Mouse (Mus musculus): Measurements from ENCODE around the gene Nfkbib. TPM values are rescaled to one million over a fixed set of nuclear protein-coding genes. Genes with fewer than 3 reads are reported as not detected.
A peak's percentile ranks its signal among the peaks of the same experiment; 100 is the strongest.

The Nfkbib gene
- total RNA-seq, 1 experiment from 2014 or later: 23.5 TPM

DNA sequence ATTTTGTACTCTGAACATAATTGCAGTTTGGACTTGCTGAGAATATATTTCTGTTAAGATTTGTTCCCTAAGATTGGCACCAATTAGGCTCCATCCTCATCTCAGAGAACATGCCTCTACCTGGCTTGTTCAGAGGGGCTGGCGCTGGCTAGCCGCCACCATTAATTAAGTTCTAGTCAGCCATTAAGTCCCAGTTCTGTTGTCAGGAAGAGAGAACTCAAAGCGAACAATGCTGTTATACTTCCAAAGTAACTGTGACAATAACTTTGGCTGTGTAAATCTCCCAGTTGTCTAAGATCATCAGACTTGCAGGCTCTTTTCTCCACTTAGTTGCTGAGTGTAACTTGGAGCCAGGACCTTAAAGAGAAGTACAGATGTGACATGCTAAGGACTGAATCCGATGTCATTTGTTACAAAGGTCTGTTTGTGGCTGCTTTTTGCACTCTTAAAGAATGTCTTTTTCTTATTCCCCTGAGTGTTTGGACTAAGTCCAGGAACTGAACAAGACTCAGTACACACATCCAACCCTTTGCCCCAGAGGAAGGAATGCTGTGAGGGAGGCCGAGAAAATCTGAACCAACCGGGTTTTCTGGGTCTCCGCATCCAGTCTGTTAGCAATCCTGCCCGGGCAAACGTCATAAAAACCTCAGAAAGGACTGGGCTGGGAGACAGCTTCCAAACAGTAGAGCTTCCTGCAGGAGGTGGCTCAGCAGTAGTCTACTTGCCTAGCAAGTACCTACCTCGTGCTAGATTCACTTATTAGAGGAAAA is 34.8 kb upstream of the Nfkbib start:
- no peak for ATAC-seq (ENCODE audit: extremely low read depth, insufficient number of reproducible peaks, low FRiP score, poor library complexity, severe bottlenecking)

DNA sequence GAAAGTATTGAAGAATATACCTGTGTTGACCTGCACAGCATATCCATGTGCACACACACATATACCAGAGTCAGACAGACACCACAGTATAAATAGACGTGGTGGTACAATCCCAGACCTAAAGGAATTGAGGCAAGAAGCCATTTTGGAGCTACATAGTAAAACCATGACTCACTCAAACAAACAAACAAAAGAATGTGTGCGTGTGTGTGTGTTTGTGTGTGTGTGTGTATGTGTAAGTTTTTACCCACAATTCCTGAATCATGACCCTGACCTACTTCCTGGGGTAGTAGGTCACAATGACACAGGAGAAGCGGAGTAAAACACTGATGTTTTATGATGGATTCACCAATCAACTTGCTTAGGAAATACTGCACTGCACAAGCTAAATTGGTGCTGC is 34.1 kb upstream of the Nfkbib start:
- no peak for ATAC-seq (ENCODE audit: extremely low read depth, insufficient number of reproducible peaks, low FRiP score, poor library complexity, severe bottlenecking)

DNA sequence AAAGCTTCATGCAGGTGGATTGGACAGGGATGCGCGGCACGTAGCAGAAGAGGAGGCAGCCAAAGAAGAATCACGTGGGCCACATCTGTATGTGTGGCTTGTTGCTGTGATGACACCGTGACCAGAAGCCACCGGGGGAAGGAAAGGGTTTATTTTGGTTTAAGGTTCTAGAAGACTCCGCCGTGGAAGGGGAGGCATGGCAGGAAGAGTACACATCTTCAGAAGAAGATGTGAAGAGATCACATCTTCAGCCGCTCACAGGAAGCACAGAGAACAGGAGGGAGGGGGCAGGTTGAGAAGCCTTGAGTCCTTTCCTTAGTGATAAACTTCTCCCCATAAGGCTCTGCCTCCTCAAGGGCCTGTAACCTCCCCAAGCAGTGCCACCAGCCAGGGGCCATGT is 32.7 kb upstream of the Nfkbib start:
- no peak for ATAC-seq (ENCODE audit: extremely low read depth, insufficient number of reproducible peaks, low FRiP score, poor library complexity, severe bottlenecking)

DNA sequence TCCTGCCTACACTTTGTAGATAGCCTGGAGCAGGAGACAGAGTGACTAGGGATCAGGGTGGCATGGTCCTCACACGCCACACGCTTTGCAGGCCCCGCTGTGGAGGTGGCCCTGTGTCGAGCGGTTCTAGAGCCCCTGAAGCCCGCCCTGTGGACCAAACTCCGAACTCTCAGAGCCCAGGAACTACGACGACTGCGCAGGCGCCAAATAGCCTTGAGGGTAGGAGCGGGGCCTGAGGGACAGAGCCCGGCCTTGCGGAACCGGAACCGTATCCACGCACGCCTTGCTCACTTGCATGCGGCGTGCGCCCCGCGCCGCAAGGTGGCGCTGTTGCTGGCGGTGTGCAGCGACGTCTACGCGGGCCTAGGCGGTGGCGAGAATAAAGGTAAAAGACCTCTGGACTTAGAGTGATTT is 29.3 kb upstream of the Nfkbib start:
- ATAC-seq (ENCODE audit: extremely low read depth, insufficient number of reproducible peaks, low FRiP score, poor library complexity, severe bottlenecking): peak; percentile 86

DNA sequence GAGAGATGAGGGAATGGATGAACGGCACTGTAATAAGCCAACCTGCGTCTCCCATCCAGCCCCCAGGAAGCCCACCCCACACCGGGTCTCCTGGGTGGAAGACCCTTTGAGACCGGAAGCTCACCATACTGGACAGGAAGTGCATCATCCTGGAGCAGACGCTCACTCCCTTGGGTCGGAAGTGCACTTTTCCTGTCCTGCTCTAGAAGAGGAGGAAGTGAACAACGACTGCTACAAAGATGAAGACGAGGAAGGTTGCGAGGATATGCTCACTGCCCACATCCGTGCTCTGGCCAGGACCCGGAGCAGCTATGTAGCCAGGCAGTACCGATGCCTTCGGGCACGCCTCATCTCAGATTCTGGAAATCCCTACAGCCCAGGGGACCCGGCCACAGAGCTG is 28.5 kb upstream of the Nfkbib start:
- ATAC-seq (ENCODE audit: extremely low read depth, insufficient number of reproducible peaks, low FRiP score, poor library complexity, severe bottlenecking): 0 out of 2 replicates have a peak, but pooled peaks have one; percentile 4

DNA sequence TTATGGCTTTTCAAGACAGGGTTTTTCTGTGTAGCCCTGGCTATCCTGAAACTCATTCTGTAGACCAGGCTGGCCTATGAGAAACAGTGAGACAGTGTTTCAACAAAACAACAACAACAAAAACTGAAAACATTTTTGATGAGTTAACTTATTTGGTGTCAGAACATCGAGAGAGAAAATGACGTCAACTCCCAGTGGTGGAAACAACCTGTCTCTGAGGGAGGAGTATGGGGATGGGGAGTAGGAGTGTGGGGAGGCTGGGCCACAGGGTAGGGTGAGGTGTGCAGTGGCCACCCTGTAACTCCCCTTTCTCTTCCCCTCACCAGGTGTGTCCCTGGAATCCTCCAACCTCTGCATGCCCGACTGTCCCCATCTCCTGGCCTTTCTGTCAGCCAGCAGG is 27.2 kb upstream of the Nfkbib start:
- ATAC-seq (ENCODE audit: extremely low read depth, insufficient number of reproducible peaks, low FRiP score, poor library complexity, severe bottlenecking): no peak

DNA sequence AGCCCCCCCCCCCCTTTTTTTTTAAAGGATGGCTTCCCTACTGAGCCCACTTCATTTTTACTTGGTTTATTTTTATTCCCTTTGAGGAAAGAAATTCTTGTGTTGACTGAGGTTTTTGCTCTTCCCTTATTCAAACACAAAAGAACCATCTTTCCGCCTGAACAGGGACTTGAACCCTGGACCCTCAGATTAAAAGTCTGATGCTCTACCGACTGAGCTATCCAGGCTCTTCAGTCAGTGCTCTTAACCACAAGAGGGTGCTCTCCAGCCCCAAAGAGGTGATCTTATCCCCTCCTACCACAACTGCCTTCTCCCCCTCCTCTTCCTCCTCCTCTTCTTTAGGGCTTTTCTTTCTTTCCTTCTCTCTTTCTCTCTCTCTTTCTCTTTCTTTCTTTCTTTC is 26.5 kb upstream of the Nfkbib start:
- no peak for ATAC-seq (ENCODE audit: extremely low read depth, insufficient number of reproducible peaks, low FRiP score, poor library complexity, severe bottlenecking)

DNA sequence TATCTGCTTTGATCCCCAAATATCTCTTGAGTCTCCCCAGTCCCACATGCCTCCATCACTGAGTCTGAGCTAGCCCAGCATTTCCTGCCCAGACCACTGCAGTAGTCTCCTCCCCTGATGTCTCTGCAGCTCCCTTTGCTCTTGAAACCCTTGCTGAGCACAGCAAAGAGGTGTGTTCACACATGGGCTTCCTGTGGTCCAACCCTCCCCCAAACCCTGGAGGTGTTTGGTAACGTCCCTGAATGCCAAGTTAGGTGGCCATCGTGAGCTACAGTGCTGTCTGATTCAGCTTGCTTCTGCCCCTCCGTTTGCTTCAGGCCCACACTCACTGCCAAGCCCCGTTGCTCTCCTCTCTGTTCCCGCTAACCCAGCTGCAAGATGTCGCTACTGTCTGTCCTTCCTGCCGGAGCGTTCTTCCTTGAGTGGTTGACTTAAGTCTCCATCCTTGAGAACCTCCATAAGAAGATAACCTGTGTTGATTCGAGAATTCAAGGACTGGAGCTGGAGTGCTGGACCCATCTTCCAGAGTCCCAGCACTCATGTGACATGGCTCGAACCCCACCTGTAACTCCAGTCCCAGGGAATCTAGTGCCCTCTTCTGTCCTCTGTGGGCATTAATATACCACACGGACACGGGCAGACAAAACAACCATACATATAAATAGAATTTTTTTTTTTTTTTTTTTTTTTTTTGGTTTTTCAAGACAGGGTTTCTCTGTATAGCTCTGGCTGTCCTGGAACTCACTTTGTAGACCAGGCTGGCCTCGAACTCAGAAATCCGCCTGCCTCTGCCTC is 25.3 kb upstream of the Nfkbib start:
- ATAC-seq (ENCODE audit: extremely low read depth, insufficient number of reproducible peaks, low FRiP score, poor library complexity, severe bottlenecking): no peak

DNA sequence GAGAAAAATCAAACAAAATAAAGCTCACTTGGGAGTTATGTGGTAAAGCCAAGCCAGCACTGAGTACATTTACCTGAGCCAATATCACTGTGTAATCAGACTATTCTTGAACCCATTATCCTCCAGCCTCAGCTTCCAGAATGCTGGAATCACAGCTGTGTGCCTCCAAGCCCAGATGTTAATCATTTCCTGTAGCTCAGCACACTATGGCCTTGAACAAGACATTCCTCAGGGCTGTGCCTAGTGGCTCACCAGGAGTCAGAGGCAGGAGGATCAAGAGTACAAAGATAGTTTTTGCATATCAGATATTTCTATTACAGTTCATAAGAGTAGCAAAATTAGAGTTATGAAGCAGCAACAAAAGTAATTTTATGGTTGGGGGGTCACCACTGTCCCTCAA is 24.4 kb upstream of the Nfkbib start:
- no peak for ATAC-seq (ENCODE audit: extremely low read depth, insufficient number of reproducible peaks, low FRiP score, poor library complexity, severe bottlenecking)

DNA sequence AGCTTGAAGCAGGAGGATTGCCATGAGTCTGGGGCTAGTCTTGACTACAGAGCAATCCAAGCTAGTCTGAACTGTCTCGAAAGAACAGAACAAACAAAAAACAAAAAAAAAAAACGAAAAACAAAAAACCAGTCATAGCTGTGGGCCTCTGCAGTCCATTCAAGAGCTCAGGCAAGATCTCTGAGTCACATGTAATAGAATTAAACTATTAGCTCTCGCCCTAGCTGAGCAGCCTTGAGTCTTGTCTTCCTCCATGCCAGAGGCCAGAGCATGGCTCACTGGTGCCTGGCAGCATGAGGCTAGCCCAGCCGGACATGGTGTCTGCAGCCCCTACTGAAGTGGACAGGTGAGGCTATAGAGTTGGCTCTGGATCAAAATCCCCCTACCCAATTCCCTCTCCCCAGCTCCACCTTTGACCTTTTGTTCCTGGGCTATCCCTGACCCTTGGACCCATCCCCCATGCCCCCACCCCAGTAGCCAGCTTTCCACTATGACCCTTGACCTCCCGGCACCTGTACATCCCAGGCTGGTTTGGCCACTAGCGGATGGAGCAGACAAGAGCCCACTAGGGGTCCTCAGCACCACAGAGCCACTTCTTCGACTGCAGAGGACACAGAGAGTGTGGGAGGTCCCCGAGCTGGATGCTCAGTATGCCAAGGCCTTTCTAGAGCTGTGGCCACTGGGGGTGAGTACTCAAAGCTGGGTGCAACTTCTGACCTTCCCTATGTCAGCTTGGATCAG is 22.9 kb upstream of the Nfkbib start:
- no peak for ATAC-seq (ENCODE audit: extremely low read depth, insufficient number of reproducible peaks, low FRiP score, poor library complexity, severe bottlenecking)

DNA sequence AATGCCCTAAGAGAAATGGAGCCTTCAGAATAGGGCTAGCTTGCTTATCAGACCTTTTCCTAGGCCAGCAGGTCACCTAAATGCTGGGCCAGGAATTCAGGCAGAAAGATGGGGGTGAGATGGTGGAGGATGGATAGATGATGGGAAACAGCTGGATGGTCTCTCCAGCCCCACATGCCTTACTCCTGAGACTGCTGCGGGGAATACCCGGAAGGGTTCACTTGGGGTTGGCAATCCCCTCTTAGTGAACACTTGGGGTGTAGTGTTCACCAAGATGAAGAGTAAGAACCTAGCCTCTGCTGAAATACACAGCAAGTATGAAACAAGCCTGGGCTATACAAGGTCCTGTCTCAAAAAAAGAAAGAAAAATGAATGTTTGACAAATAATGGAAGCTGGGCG is 21.9 kb upstream of the Nfkbib start:
- ATAC-seq (ENCODE audit: extremely low read depth, insufficient number of reproducible peaks, low FRiP score, poor library complexity, severe bottlenecking): no peak

DNA sequence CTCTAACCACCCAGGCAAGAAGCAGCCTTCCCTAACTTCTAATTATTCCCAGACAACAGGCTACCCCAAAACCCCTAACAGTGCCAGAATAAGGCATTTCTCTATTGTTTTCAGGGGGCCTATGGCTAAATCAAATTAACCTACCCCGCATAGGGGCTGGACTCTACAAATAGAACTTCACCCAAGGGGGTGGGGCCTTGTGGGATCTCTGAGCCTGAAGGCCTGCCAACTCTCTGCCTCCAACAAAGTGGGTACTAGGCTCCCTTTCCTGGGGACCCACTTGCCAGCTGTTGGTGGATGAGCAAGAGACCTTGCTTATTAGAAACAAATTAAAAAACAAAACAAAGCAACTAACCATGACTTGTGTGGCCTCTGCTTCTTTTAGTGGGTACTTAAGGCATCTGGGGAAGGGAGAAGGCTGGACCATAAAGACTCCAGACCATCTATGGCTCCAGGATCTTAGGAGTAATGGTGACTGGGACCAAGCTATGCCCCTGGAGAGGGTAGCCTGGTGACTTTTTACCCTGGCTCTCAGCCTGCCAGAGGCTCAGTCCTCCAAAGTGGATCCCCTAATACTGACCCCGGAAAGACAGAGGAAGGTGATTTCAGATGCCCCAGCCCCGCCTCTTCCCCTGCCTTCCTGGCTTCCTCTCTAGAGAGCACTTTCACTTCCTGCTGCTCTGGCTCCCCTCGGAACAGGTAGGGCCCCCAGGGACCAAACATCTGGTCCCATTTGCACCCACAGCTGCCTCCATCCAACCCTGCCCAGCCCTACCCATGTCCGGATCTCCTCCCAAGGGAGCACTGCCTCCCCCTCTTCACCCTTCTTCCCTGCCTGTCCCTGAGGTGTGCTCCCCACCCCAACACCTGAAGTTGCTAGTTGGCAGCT is 21.2 kb upstream of the Nfkbib start, which contains the start of gene Rinl:
Gene Rinl, plus strand, starts transcription at position 663 of the 889 bp plus-strand sequence.
- ATAC-seq (ENCODE audit: extremely low read depth, insufficient number of reproducible peaks, low FRiP score, poor library complexity, severe bottlenecking): peak; percentile 82

DNA sequence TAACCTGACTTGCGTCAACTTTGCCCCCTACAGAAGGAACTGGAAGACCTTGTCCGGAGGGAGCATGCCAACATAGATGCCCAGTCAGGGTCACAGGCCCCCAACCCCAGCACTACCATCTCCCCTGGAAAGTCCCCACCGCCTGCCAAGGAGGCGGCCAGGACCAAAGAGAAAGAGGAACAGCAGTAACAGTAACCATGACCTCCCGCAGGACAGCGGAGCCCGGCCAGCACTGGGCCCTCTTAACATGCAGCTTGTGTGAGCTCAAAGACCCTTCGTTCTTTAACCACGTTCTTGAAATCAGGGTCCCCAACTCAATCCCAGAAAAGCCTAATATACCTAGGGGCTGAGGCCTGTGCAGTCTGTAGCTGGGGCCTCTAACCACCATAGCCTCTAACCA is 20.6 kb upstream of the Nfkbib start:
- ATAC-seq (ENCODE audit: extremely low read depth, insufficient number of reproducible peaks, low FRiP score, poor library complexity, severe bottlenecking): no peak

DNA sequence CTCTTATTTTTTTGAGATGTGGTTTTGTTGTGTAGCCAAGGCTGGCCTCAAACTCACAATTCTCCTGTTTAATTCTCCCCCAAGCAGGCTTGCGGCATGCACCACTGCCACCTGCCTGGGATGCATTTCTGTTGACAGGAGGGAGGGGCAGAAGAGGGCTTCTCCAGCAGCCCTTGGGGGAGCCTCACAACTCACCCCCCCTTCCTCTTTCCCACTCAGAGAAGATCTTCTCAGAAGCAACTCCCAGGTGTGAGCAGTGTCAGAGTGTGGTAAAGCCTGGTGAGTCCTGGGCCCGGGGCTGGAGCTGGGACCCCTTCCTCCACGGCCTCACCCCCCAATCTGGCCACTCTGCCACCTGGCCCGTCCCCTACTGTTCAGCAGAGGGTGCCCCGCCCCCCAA is 17.8 kb upstream of the Nfkbib start:
- ATAC-seq (ENCODE audit: extremely low read depth, insufficient number of reproducible peaks, low FRiP score, poor library complexity, severe bottlenecking): no peak

DNA sequence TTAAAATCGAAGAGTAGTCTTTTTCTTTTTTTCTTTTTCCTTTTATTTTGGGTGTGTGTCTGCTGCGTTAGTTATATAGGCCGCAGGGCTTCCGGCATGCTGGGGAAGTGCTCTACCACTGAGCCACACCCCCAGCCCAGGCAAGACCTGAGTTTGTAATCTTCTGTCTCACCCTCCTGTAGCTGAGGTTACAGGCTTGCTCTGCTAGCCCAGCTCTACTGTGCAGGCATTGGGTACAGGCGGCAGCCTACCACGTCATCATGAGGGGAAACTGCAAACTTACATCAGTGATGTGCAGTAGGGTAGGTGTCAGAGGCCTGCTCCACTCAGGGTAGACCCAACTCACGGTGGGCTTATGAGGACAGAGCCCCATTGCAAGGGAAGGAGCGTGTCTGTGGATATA is 13.9 kb upstream of the Nfkbib start:
- peak; percentile 85 for ATAC-seq (ENCODE audit: extremely low read depth, insufficient number of reproducible peaks, low FRiP score, poor library complexity, severe bottlenecking)

DNA sequence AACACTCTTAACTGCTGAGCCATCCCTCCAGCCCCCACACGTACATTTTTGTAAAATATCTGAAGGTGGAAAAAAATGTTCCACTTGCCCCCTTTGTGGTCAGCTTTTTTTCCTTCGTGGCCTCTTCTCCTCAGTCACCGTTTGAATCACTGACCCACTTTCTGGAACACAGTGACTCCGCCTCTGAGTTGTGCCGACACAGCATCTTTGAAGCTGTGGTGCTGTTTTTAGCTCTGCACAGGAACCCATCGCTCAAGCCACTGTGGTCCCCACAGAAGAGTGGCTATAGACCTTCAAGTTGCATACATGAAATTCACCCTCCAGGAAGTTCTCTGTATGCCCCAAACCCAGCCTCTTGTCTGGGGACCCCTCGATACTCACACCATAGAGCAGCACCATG is 13.5 kb upstream of the Nfkbib start:
- ATAC-seq (ENCODE audit: extremely low read depth, insufficient number of reproducible peaks, low FRiP score, poor library complexity, severe bottlenecking): no peak

DNA sequence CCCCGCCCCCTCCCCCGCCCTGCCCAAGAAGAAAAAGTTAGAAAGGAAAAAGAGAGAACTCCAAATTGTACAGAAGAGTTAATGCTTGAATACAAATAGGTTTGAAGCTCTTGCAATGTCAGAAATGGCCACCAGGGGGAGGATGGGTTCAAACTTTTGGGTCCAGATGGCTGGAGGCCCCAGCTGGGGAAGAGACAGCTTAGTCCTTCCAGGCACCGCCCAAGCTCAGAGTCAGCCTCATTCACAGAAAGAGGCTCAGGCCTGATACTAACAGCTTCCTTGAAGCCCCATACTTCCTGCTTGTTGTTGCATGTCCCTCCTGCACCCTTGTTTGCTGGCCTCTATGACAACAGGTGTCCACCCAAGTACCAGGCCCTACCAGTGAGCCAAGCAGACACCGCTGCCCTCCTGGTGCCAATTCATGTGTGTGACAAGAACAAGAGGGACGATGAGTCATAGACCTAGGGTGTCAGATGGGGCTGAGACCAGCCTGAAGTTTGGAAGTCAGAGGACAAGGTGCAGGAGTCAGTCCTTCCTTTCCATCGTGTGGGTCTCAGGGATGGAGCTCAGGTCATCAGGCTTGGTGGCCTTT is 12.9 kb upstream of the Nfkbib start:
- peak; percentile 63 for ATAC-seq (ENCODE audit: extremely low read depth, insufficient number of reproducible peaks, low FRiP score, poor library complexity, severe bottlenecking)

DNA sequence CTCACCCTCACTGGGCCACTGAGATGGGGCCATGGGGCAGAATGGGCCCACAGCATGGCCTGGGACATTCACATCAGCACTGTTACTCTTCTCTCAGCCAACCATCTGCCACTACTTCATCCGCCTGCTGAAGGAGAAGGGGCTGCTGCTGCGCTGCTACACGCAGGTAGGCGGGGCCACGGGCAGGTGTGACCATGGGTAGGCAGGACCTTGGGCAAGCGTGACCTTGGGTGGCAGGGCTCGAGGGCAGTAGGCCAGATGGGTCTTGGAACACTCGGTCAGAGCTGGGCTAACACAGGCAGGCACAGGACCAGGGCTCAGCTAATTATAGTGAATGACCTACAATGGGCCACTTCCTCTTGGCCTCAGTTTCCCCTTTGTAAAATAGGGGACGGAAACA is 11.5 kb upstream of the Nfkbib start:
- ATAC-seq (ENCODE audit: extremely low read depth, insufficient number of reproducible peaks, low FRiP score, poor library complexity, severe bottlenecking): no peak
